Mouse (Mus musculus): ENCODE results near the gene Gm9758. TPM values are rescaled to one million over a fixed set of nuclear protein-coding genes. Genes with fewer than 3 reads are reported as not detected.

Gene Gm9758
- not detected for total RNA-seq (2023)

GRCm38 (mm10) chr5:14914799-14915198 is at the start of gene Gm9758:
Gene Gm9758, minus strand, starts transcription at chr5:14914899.

DNA sequence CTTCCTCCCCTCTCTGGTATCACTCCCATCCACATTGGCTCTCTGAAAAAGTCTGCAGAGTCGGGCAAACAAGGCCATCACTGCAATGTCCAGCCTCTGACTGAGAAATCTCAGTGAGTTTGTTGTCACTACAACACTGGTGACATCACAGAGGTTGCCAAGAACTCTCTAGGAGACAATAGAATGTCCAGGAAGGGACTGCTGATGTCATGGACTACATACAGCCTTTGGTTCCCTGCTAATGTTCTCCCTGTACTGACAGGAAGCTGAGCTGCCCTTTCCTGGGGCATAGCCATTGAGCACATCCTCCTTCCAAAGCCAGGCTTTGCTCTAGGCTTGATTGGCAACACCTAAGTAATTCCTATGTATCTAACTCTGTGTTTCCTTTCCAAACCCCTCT is 23.6 kb upstream of the Gm9758 start, which contains the start of gene Speer4e:
TSS of gene Speer4e (minus strand) at position 101 of the 400 bp plus-strand sequence.

Other genes with a start within 250 kb of the Gm9758 start
- gene Speer4e, start 23.5 kb upstream of the Gm9758 start, total RNA-seq (2023) = not detected
- not detected for gene Gm10354, start 64.0 kb upstream of the Gm9758 start, total RNA-seq (2023)
- gene Gm17019, start 118.1 kb upstream of the Gm9758 start, total RNA-seq (2023) = not detected